Mouse (Mus musculus): ENCODE results near the gene Dtx1. TPM values are rescaled to one million over a fixed set of nuclear protein-coding genes. Genes with fewer than 3 reads are reported as not detected.
A peak's percentile ranks its signal among the peaks of the same experiment; 100 is the strongest.

Gene Dtx1
- polyA plus RNA-seq, 1 experiment from 2014 or later: 53.9 TPM

DNA sequence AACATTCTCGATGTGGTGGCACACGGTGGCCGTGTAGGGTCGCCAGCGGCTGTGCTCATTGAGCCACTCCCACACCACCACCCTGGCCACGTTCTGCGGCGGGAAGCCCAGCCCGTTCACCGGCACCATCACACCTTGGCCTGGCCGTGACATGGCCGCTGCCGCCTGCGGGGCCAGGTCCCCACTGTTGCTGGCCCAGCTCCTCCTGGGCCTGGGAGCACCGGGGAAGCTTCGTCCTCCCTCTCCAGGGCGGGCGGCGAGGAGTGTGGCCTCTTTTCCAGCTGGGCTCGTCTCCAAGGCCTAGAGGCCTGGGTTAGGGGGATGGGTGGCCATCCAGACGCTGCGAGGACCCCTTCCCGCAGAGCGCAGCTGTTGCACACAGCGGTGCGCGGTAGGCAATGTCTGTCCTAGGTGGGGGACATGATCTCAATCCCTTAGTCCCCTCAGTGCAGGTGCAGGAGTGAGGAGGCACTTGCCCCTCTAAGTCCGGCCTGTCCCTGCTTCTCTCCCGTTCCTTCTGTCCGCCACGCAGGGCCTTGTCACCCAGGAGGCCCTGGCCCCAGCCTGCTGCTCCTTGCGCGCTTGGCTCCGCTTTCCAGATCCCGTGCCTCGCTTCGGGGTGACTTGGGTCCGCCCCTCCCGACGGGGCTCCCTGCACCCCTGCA lies 1.4 kb downstream of the Dtx1 start:
- H3K9ac ChIP-seq: peak overlapping the region; percentile 96
- H3K9me3 ChIP-seq (ENCODE audit: control insufficient read depth, low read length): no peaks in the 10 kb centered on the region
- no peaks in the 10 kb centered on the region for H3K36me3 ChIP-seq (replicated peaks; ENCODE audit: control insufficient read depth, insufficient read depth)
- peak overlapping the region; percentile 92 for H3K27ac ChIP-seq
- WGBS: 4% methylated on average over 37 of the region's 40 CpGs
- ATAC-seq (ENCODE audit: low FRiP score) (peak; percentile 24; the same call in 1 of the 2 replicates), DNase-seq (ENCODE audit: low spot score) (no peak)
- H3K4me2 ChIP-seq (replicated peaks): peak overlapping the region; percentile 84
- peaks cover 44% of the 10 kb centered on the region for H3K4me1 ChIP-seq (replicated peaks; ENCODE audit: control insufficient read depth, insufficient read depth, low read length)
- H3K27me3 ChIP-seq (ENCODE audit: control insufficient read depth, insufficient read depth, low read length): peaks cover 16% of the 10 kb centered on the region
- H3K4me3 ChIP-seq (replicated peaks; ENCODE audit: low read length): peak overlapping the region; percentile 78

- 37% methylated on average over 13 of the region's 13 CpGs for WGBS
- Histone ChIP-seq H3K4me1 (replicated peaks; ENCODE audit: control insufficient read depth, insufficient read depth, low read length) (peaks cover 42% of the 10 kb centered on the region), H3K4me3 (replicated peaks; ENCODE audit: low read length) (peak overlapping the region; percentile 9), H3K36me3 (replicated peaks; ENCODE audit: control insufficient read depth, insufficient read depth) (0 out of 2 replicates have a peak, but pooled peaks cover under 1% of the 10 kb centered on the region), H3K4me2 (replicated peaks) (peak overlapping the region; percentile 57), H3K9ac (peak overlapping the region; percentile 44; the same call in 1 of the 2 replicates), H3K27me3 (ENCODE audit: control insufficient read depth, insufficient read depth, low read length) (no peaks in the 10 kb centered on the region), H3K9me3 (ENCODE audit: control insufficient read depth, low read length) (no peaks in the 10 kb centered on the region), H3K27ac (no peak overlapping the region)
- no peak for DNase-seq (ENCODE audit: low spot score)
- ATAC-seq (ENCODE audit: low FRiP score): no peak
Measured at GRCm38 (mm10) chr5:120706976-120707375, 4.8 kb downstream of the Dtx1 start.

GRCm38 (mm10) chr5:120706541-120706940 lies 5.2 kb downstream of the Dtx1 start:
- Histone ChIP-seq H3K4me2 (replicated peaks) (peak overlapping the region; percentile 57), H3K4me3 (replicated peaks; ENCODE audit: low read length) (peak overlapping the region; percentile 9), H3K9me3 (ENCODE audit: control insufficient read depth, low read length) (no peaks in the 10 kb centered on the region), H3K27me3 (ENCODE audit: control insufficient read depth, insufficient read depth, low read length) (no peaks in the 10 kb centered on the region), H3K36me3 (replicated peaks; ENCODE audit: control insufficient read depth, insufficient read depth) (0 out of 2 replicates have a peak, but pooled peaks cover 4% of the 10 kb centered on the region), H3K27ac (no peak overlapping the region), H3K4me1 (replicated peaks; ENCODE audit: control insufficient read depth, insufficient read depth, low read length) (peaks cover 39% of the 10 kb centered on the region), H3K9ac (peak overlapping the region; percentile 44)
- DNase-seq (ENCODE audit: low spot score): no peak
- WGBS: 1% methylated on average over 16 of the region's 16 CpGs
- no peak for ATAC-seq (ENCODE audit: low FRiP score)

- no peaks in the 10 kb centered on the region for H3K9me3 ChIP-seq (ENCODE audit: control insufficient read depth, low read length)
- 35% methylated on average over 6 of the region's 6 CpGs for WGBS
- no peaks in the 10 kb centered on the region for H3K27me3 ChIP-seq (ENCODE audit: control insufficient read depth, insufficient read depth, low read length)
- no peak overlapping the region for H3K9ac ChIP-seq
- no peak for ATAC-seq (ENCODE audit: low FRiP score)
- H3K36me3 ChIP-seq (replicated peaks; ENCODE audit: control insufficient read depth, insufficient read depth): 0 out of 2 replicates have a peak, but pooled peaks cover 5% of the 10 kb centered on the region
- H3K4me3 ChIP-seq (replicated peaks; ENCODE audit: low read length): no peak overlapping the region
- H3K27ac ChIP-seq: no peak overlapping the region
- DNase-seq (ENCODE audit: low spot score): no peak
- peaks cover 42% of the 10 kb centered on the region for H3K4me1 ChIP-seq (replicated peaks; ENCODE audit: control insufficient read depth, insufficient read depth, low read length)
- H3K4me2 ChIP-seq (replicated peaks): no peak overlapping the region
Measured at GRCm38 (mm10) chr5:120704421-120704820, 7.3 kb downstream of the Dtx1 start.

DNA sequence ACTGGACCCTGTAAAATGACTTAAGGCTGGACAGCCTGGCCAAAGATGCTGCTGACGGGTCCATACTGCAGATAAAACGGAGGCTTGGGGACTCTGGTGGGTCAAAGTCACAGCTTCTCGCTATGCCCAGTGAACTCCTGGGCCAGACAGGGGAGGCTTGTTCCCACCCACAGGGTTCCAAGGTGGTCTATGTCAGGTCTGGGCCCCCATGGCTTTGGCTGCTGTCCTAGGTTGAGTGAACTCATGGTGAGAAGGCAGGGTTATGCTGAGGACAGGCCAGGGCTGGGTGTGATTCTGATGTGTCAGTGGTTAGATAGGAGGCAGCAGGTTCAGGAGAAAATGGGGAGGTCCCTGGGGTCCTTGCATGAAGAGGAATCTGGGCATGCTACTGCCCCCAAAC lies 8.1 kb downstream of the Dtx1 start:
- Histone ChIP-seq H3K36me3 (replicated peaks; ENCODE audit: control insufficient read depth, insufficient read depth) (0 out of 2 replicates have a peak, but pooled peaks cover 5% of the 10 kb centered on the region), H3K27me3 (ENCODE audit: control insufficient read depth, insufficient read depth, low read length) (no peaks in the 10 kb centered on the region), H3K9ac (no peak overlapping the region), H3K4me3 (replicated peaks; ENCODE audit: low read length) (no peak overlapping the region), H3K4me1 (replicated peaks; ENCODE audit: control insufficient read depth, insufficient read depth, low read length) (peaks cover 42% of the 10 kb centered on the region), H3K27ac (no peak overlapping the region), H3K9me3 (ENCODE audit: control insufficient read depth, low read length) (no peaks in the 10 kb centered on the region), H3K4me2 (replicated peaks) (no peak overlapping the region)
- DNase-seq (ENCODE audit: low spot score) (no peak), ATAC-seq (ENCODE audit: low FRiP score) (no peak)
- WGBS: 82% methylated on average over 3 of the region's 3 CpGs

- DNase-seq (ENCODE audit: low spot score) (no peak), ATAC-seq (ENCODE audit: low FRiP score) (no peak)
- 75% methylated on average over 2 of the region's 2 CpGs for WGBS
- no peaks in the 10 kb centered on the region for H3K9me3 ChIP-seq (ENCODE audit: control insufficient read depth, low read length)
- no peak overlapping the region for H3K4me3 ChIP-seq (replicated peaks; ENCODE audit: low read length)
- 0 out of 2 replicates have a peak, but pooled peaks cover 5% of the 10 kb centered on the region for H3K36me3 ChIP-seq (replicated peaks; ENCODE audit: control insufficient read depth, insufficient read depth)
- H3K27ac ChIP-seq: no peak overlapping the region
- H3K4me2 ChIP-seq (replicated peaks): no peak overlapping the region
- H3K9ac ChIP-seq: no peak overlapping the region
- H3K27me3 ChIP-seq (ENCODE audit: control insufficient read depth, insufficient read depth, low read length): no peaks in the 10 kb centered on the region
- H3K4me1 ChIP-seq (replicated peaks; ENCODE audit: control insufficient read depth, insufficient read depth, low read length): peaks cover 39% of the 10 kb centered on the region
Measured at GRCm38 (mm10) chr5:120702969-120703368, 8.8 kb downstream of the Dtx1 start.

DNA sequence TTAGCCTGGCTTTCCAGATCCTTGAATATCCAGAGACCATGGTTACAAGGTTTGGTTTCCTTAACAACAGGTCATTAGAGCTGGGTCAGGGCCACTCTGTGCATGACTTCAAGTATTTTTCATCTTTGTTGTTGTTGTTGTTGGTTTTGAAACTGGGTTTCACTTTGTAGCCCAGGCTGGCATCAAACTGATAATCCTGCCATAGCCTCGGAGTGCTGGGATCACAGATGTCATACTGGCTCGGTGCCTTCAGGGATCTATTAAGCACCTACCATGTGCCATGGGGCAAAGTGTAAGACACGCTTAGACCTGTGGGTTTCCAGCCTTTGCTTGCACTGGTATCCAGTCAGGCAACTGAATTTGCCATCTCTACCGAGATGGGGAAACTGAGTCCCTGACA lies 9.3 kb downstream of the Dtx1 start:
- peaks cover 34% of the 10 kb centered on the region for H3K4me1 ChIP-seq (replicated peaks; ENCODE audit: control insufficient read depth, insufficient read depth, low read length)
- H3K9me3 ChIP-seq (ENCODE audit: control insufficient read depth, low read length): no peaks in the 10 kb centered on the region
- 0 out of 2 replicates have a peak, but pooled peaks cover 5% of the 10 kb centered on the region for H3K36me3 ChIP-seq (replicated peaks; ENCODE audit: control insufficient read depth, insufficient read depth)
- H3K4me3 ChIP-seq (replicated peaks; ENCODE audit: low read length): no peak overlapping the region
- no peak overlapping the region for H3K4me2 ChIP-seq (replicated peaks)
- no peak for DNase-seq (ENCODE audit: low spot score)
- H3K27ac ChIP-seq: no peak overlapping the region
- no peaks in the 10 kb centered on the region; the same call in 1 of the 2 replicates for H3K27me3 ChIP-seq (ENCODE audit: control insufficient read depth, insufficient read depth, low read length)
- no peak for ATAC-seq (ENCODE audit: low FRiP score)
- 81% methylated on average over 4 of the region's 4 CpGs for WGBS
- no peak overlapping the region for H3K9ac ChIP-seq

GRCm38 (mm10) chr5:120700996-120701790 lies 10.5 kb downstream of the Dtx1 start:
- H3K4me2 ChIP-seq (replicated peaks): no peak overlapping the region
- peaks cover 22% of the 10 kb centered on the region for H3K4me1 ChIP-seq (replicated peaks; ENCODE audit: control insufficient read depth, insufficient read depth, low read length)
- H3K36me3 ChIP-seq (replicated peaks; ENCODE audit: control insufficient read depth, insufficient read depth): 0 out of 2 replicates have a peak, but pooled peaks cover 5% of the 10 kb centered on the region
- DNase-seq (ENCODE audit: low spot score) (no peak), ATAC-seq (ENCODE audit: low FRiP score) (no peak)
- 51% methylated on average over 11 of the region's 11 CpGs for WGBS
- no peak overlapping the region for H3K27ac ChIP-seq
- H3K4me3 ChIP-seq (replicated peaks; ENCODE audit: low read length): no peak overlapping the region
- H3K9ac ChIP-seq: no peak overlapping the region
- no peaks in the 10 kb centered on the region for H3K9me3 ChIP-seq (ENCODE audit: control insufficient read depth, low read length)
- H3K27me3 ChIP-seq (ENCODE audit: control insufficient read depth, insufficient read depth, low read length): peaks cover 7% of the 10 kb centered on the region

GRCm38 (mm10) chr5:120698801-120699391 lies 12.8 kb downstream of the Dtx1 start:
- H3K9me3 ChIP-seq (ENCODE audit: control insufficient read depth, low read length): no peaks in the 10 kb centered on the region
- peak overlapping the region; percentile 15 for H3K27ac ChIP-seq
- H3K9ac ChIP-seq: peak overlapping the region; percentile 18; the same call in 1 of the 2 replicates
- H3K4me3 ChIP-seq (replicated peaks; ENCODE audit: low read length): no peak overlapping the region
- H3K4me2 ChIP-seq (replicated peaks): no peak overlapping the region
- no peak for DNase-seq (ENCODE audit: low spot score)
- H3K27me3 ChIP-seq (ENCODE audit: control insufficient read depth, insufficient read depth, low read length): peaks cover 30% of the 10 kb centered on the region
- H3K4me1 ChIP-seq (replicated peaks; ENCODE audit: control insufficient read depth, insufficient read depth, low read length): peaks cover 21% of the 10 kb centered on the region; the same call in 1 of the 2 replicates
- ATAC-seq (ENCODE audit: low FRiP score): no peak
- peaks cover 14% of the 10 kb centered on the region for H3K36me3 ChIP-seq (replicated peaks; ENCODE audit: control insufficient read depth, insufficient read depth)
- WGBS: 31% methylated on average over 16 of the region's 16 CpGs
